Mouse (Mus musculus): ENCODE measurements around the gene Rhoh. TPM values are rescaled to one million over a fixed set of nuclear protein-coding genes. Genes with fewer than 3 reads are reported as not detected.
A peak's percentile ranks its signal among the peaks of the same experiment; 100 is the strongest.

Rhoh gene
- total RNA-seq, 2 experiments from 2014 or later, result 22.0 to 22.9 TPM

GRCm38 (mm10) chr5:65885699-65886443 is 24.9 kb downstream of the Rhoh start:
- peak; percentile 87 for ATAC-seq (replicated peaks; ENCODE audit: low FRiP score, low TSS enrichment, poor library complexity, severe bottlenecking)

- no peak for ATAC-seq (replicated peaks; ENCODE audit: low FRiP score, low TSS enrichment, poor library complexity, severe bottlenecking)
Observed at GRCm38 (mm10) chr5:65888102-65888501, 27.1 kb downstream of the Rhoh start.

- ATAC-seq (replicated peaks; ENCODE audit: low FRiP score, low TSS enrichment, poor library complexity, severe bottlenecking), result peak; percentile 65
Observed at GRCm38 (mm10) chr5:65888998-65889397, 28.0 kb downstream of the Rhoh start.

- no peak for ATAC-seq (replicated peaks; ENCODE audit: low FRiP score, low TSS enrichment, poor library complexity, severe bottlenecking)
Observed at GRCm38 (mm10) chr5:65891251-65891826, 30.3 kb downstream of the Rhoh start.

- no peak for ATAC-seq (replicated peaks; ENCODE audit: low FRiP score, low TSS enrichment, poor library complexity, severe bottlenecking)
Observed at GRCm38 (mm10) chr5:65895121-65895692, 34.2 kb downstream of the Rhoh start.

DNA sequence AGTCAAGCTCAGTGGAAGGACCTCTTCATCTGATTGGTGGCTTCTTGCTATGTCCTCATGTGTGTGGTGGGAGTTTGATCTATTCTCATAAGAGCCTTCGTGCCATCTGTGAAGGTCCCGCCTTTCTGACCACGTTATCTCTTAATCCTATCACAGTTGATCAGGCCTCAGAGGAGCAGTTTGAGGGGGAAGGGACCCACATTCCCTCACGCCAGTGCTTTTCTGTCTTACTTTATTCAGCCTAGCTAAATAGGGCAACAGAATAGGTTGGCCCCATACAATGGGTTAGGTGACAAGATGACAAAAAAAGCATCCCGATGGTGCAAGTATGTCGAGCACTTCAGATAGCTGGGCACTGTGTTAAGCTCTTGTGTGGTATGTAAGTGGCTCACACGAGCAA is 34.8 kb downstream of the Rhoh start:
- no peak for ATAC-seq (replicated peaks; ENCODE audit: low FRiP score, low TSS enrichment, poor library complexity, severe bottlenecking)

- ATAC-seq (replicated peaks; ENCODE audit: low FRiP score, low TSS enrichment, poor library complexity, severe bottlenecking), result no peak
Observed at GRCm38 (mm10) chr5:65897731-65898130, 36.7 kb downstream of the Rhoh start.

DNA sequence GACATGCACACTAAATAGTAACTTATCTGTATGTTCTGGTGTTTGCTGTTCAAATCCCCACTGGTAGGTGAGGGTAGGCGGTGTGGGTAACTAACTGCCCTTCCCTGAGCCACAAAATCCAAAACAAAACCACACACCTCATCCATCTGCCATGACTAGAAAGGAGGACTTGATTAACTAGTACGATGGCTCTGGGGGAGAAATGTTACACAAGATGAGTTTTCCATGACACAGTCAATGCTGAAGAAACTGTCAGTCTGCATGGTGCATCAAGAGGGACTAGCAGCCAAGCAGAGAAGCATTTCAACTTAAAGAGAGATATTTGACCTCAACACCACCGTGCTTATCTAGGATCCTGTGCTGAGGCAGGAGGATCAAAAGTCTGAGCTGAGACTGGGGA is 37.7 kb downstream of the Rhoh start:
- ATAC-seq (replicated peaks; ENCODE audit: low FRiP score, low TSS enrichment, poor library complexity, severe bottlenecking), result no peak

DNA sequence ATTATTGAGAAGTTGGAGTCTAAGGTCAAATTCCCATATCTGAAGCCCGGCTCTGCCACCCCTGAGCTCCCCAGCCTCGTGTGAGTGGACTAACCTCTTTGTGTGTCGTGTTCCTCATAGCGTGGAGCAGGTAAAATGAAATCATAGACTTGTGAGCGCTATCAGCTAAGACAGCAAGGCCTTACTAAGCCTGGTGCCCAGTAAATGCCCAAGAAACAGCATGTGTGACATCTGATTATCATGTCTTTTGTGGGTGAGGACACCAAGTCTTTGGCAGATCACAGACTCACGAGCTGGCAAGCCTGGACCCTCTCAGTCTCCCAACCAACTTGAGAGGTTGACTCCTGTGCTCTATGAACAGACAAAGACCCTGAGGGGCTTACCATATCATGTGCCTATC is 39.1 kb downstream of the Rhoh start:
- peak; percentile 85 for ATAC-seq (replicated peaks; ENCODE audit: low FRiP score, low TSS enrichment, poor library complexity, severe bottlenecking)

DNA sequence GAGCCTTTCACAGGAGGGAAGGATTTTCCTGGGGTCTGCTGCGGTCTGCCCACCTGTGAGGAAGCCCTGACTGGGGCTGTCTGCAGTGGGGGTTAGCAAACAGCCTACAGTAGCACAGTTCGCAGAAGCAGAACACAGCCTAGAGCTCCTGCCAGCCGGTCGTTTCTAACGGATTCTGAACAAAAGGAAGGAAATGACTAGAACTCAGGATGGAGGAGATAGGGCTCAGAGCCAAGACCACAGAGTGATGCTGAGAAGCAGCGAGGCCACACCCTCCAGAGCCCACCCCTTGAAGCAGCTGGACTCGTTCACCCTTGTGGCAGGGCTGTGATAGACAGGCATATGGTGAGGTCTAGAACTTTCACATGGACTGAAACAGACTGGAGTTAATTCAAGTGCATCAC is 39.9 kb downstream of the Rhoh start:
- peak; percentile 88 for ATAC-seq (replicated peaks; ENCODE audit: low FRiP score, low TSS enrichment, poor library complexity, severe bottlenecking)

- no peak for ATAC-seq (replicated peaks; ENCODE audit: low FRiP score, low TSS enrichment, poor library complexity, severe bottlenecking)
Observed at GRCm38 (mm10) chr5:65901868-65902418, 40.9 kb downstream of the Rhoh start.

- no peak for ATAC-seq (replicated peaks; ENCODE audit: low FRiP score, low TSS enrichment, poor library complexity, severe bottlenecking)
Observed at GRCm38 (mm10) chr5:65902811-65903210, 41.8 kb downstream of the Rhoh start.

DNA sequence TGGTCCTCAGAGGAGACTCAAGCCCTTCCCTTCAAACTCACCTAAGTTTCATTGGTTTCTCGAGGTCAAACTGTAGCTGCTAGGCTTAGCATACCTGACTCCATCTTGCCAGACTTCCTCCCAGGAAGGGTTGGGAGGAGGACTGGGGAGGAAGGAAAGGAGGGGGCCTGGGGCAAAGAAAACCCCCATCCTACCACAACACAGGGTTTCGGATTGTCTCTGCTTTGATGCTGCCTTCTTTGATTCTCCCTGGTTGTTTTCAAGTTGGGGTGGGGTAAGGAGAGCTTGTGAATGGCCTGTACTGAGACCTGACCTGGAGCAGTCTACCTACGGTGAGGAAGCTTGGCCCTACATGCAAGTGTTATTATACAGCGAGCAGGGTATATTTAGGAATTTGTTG is 43.5 kb downstream of the Rhoh start:
- ATAC-seq (replicated peaks; ENCODE audit: low FRiP score, low TSS enrichment, poor library complexity, severe bottlenecking), result no peak

GRCm38 (mm10) chr5:65908751-65909150 is 47.7 kb downstream of the Rhoh start:
- no peak for ATAC-seq (replicated peaks; ENCODE audit: low FRiP score, low TSS enrichment, poor library complexity, severe bottlenecking)

GRCm38 (mm10) chr5:65909321-65909720 is 48.3 kb downstream of the Rhoh start:
- ATAC-seq (replicated peaks; ENCODE audit: low FRiP score, low TSS enrichment, poor library complexity, severe bottlenecking), result no peak

GRCm38 (mm10) chr5:65910398-65910797 is 49.4 kb downstream of the Rhoh start:
- ATAC-seq (replicated peaks; ENCODE audit: low FRiP score, low TSS enrichment, poor library complexity, severe bottlenecking), result no peak

DNA sequence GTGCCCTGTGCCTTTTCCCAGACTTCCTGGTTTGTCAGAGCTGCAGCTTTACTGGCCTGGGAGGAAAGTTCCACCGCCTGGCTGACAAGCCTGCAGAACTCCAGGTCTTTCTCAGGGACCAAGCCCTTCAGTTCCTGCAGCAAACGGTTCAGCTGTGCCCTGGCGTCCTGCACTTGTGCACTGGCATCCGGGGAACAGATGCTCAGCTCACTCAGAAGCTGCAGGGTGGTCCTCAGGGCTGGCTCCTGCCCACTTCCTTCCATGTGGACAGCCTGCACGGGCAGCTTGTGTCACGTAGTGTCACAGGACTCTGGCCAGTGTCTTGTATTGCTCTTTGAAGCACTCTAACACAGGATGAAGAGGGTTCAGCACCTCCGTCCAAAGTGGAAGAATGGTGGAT is 50.7 kb downstream of the Rhoh start:
- ATAC-seq (replicated peaks; ENCODE audit: low FRiP score, low TSS enrichment, poor library complexity, severe bottlenecking), result no peak

- ATAC-seq (replicated peaks; ENCODE audit: low FRiP score, low TSS enrichment, poor library complexity, severe bottlenecking), result no peak
Observed at GRCm38 (mm10) chr5:65912201-65912600, 51.2 kb downstream of the Rhoh start.

DNA sequence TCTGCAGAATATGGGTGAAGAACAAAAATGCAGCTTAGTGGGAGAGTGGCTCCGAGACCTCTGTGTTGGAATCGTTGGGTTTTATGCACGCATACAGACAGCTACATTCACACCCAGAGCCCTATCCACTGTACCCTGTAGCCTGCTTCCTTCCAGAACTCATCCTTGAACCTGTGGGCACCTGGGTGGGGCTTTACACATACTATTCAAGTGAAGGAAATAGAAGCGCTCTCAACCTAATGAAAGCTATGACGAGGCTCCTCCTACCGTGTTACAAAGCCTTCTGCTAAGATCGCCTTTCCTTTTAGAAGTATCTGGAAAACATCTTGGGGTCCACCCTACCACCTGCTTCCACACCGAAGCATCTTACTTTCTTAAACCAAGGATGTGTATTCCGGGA is 52.1 kb downstream of the Rhoh start:
- ATAC-seq (replicated peaks; ENCODE audit: low FRiP score, low TSS enrichment, poor library complexity, severe bottlenecking), result no peak

DNA sequence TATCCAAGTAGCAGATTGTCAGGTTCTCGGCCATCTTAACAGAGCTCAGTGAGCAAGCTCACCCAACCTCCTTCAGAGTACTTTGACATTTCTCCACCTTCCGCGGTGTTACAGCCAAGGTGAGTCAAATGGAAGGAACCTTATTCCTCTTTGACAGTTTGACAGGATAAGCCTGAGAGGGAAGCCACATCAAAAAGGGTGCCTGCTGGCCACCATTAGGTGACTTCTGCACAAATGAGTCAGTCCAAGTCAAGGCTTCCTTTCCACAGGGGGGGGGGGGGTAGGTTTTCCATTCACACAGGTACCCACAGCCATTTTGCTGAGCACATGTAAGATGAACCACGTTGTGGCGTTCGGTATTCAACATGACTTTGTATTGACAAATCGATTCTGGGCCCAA is 53.3 kb downstream of the Rhoh start:
- ATAC-seq (replicated peaks; ENCODE audit: low FRiP score, low TSS enrichment, poor library complexity, severe bottlenecking), result no peak

- no peak for ATAC-seq (replicated peaks; ENCODE audit: low FRiP score, low TSS enrichment, poor library complexity, severe bottlenecking)
Observed at GRCm38 (mm10) chr5:65916930-65917329, 55.9 kb downstream of the Rhoh start.
